Mouse (Mus musculus) granulocyte monocyte progenitor cell, adult 5-6 weeks (primary cell): Measurements from ENCODE around the gene Smim5. TPM values are rescaled to one million over a fixed set of nuclear protein-coding genes. Genes with fewer than 3 reads are reported as not detected.

ENCODE experiments used
- total RNA-seq, 2 experiments: library from RNA; stranded (forward) in 1 of 2; stranded (reverse) in 1 of 2; fragments of 200-712, 200-1000 nt in 1 of 2; fragments of >200 nt in 1 of 2; fragmentation: Nextera tagmentation in 1 of 2; gene quantifications; 2 replicates each; pipeline ENCODE4 v1.2.3; 2014 to 2017

Gene Smim5
- total RNA-seq, 2 experiments from 2014 or later = 3.5 to 7.1 TPM

Other genes starting within 250 kb of the Smim5 start
- gene Grb2, start 191.4 kb upstream of the Smim5 start, total RNA-seq (2014; fragmentation: Nextera tagmentation) = 106 and 112 TPM in 2 replicates
- gene Grb2, start 191.4 kb upstream of the Smim5 start, total RNA-seq (2017) = 40.4 and 56.0 TPM in 2 replicates
- 17.6 and 33.4 TPM in 2 replicates for gene Tmem94, start 134.5 kb upstream of the Smim5 start, total RNA-seq (2014; fragmentation: Nextera tagmentation)
- 9.0 and 17.2 TPM in 2 replicates for gene Tmem94, start 134.5 kb upstream of the Smim5 start, total RNA-seq (2017)
- gene Caskin2, start 86.3 kb upstream of the Smim5 start, total RNA-seq (2014; fragmentation: Nextera tagmentation) = 1.9 and 5.1 TPM in 2 replicates
- gene Caskin2, start 86.3 kb upstream of the Smim5 start, total RNA-seq (2017) = 1.7 and 3.5 TPM in 2 replicates
- gene Tsen54, start 85.2 kb upstream of the Smim5 start, total RNA-seq (2014; fragmentation: Nextera tagmentation) = 21.9 and 22.5 TPM in 2 replicates
- gene Tsen54, start 85.2 kb upstream of the Smim5 start, total RNA-seq (2017) = 8.5 and 18.6 TPM in 2 replicates
- 4.2 and 11.3 TPM in 2 replicates for gene Llgl2, start 75.9 kb upstream of the Smim5 start, total RNA-seq (2014; fragmentation: Nextera tagmentation)
- 2.8 and 4.1 TPM in 2 replicates for gene Llgl2, start 75.9 kb upstream of the Smim5 start, total RNA-seq (2017)
- gene Myo15b, start 41.6 kb upstream of the Smim5 start, total RNA-seq (2014; fragmentation: Nextera tagmentation) = 4.4 and 5.4 TPM in 2 replicates
- gene Myo15b, start 41.6 kb upstream of the Smim5 start, total RNA-seq (2017) = 1.1 and 2.1 TPM in 2 replicates
- 0.88 and 2.3 TPM in 2 replicates for gene Smim6, start 12.1 kb downstream of the Smim5 start, total RNA-seq (2014; fragmentation: Nextera tagmentation)
- gene Smim6, start 12.1 kb downstream of the Smim5 start, total RNA-seq (2017) = 0.69 TPM in 1 of 2 replicates, not detected in the other
- 20.4 and 44.5 TPM in 2 replicates for gene Sap30bp, start 33.3 kb downstream of the Smim5 start, total RNA-seq (2014; fragmentation: Nextera tagmentation)
- gene Sap30bp, start 33.3 kb downstream of the Smim5 start, total RNA-seq (2017) = 145 and 211 TPM in 2 replicates
- gene Recql5, start 33.5 kb downstream of the Smim5 start, total RNA-seq (2014; fragmentation: Nextera tagmentation) = 22.8 and 27.6 TPM in 2 replicates
- 18.9 and 19.3 TPM in 2 replicates for gene Recql5, start 33.5 kb downstream of the Smim5 start, total RNA-seq (2017)
- not detected in 2 replicates for gene Itgb4, start 74.7 kb downstream of the Smim5 start, total RNA-seq (2014; fragmentation: Nextera tagmentation)
- not detected in 2 replicates for gene Itgb4, start 74.7 kb downstream of the Smim5 start, total RNA-seq (2017)
- 36.7 and 62.2 TPM in 2 replicates for gene Galk1, start 112.8 kb downstream of the Smim5 start, total RNA-seq (2014; fragmentation: Nextera tagmentation)
- 41.3 and 52.3 TPM in 2 replicates for gene Galk1, start 112.8 kb downstream of the Smim5 start, total RNA-seq (2017)
- gene H3f3b, start 128.0 kb downstream of the Smim5 start, total RNA-seq (2014; fragmentation: Nextera tagmentation) = 447 and 460 TPM in 2 replicates
- 931 and 1,017 TPM in 2 replicates for gene H3f3b, start 128.0 kb downstream of the Smim5 start, total RNA-seq (2017)
- 25.4 and 40.0 TPM in 2 replicates for gene Unk, start 130.4 kb downstream of the Smim5 start, total RNA-seq (2014; fragmentation: Nextera tagmentation)
- gene Unk, start 130.4 kb downstream of the Smim5 start, total RNA-seq (2017) = 15.2 and 19.9 TPM in 2 replicates
- gene Unc13d, start 178.0 kb downstream of the Smim5 start, total RNA-seq (2014; fragmentation: Nextera tagmentation) = 19.1 and 26.7 TPM in 2 replicates
- gene Unc13d, start 178.0 kb downstream of the Smim5 start, total RNA-seq (2017) = 18.2 and 21.1 TPM in 2 replicates
- gene Wbp2, start 187.0 kb downstream of the Smim5 start, total RNA-seq (2014; fragmentation: Nextera tagmentation) = 83.3 and 96.6 TPM in 2 replicates
- 13.6 and 17.3 TPM in 2 replicates for gene Wbp2, start 187.0 kb downstream of the Smim5 start, total RNA-seq (2017)
- 1.9 TPM in 1 of 2 replicates, not detected in the other for gene Trim47, start 227.2 kb downstream of the Smim5 start, total RNA-seq (2014; fragmentation: Nextera tagmentation)
- 3.1 TPM in 1 of 2 replicates, not detected in the other for gene Trim47, start 227.2 kb downstream of the Smim5 start, total RNA-seq (2017)
- gene Trim65, start 231.2 kb downstream of the Smim5 start, total RNA-seq (2014; fragmentation: Nextera tagmentation) = 11.6 and 18.1 TPM in 2 replicates
- gene Trim65, start 231.2 kb downstream of the Smim5 start, total RNA-seq (2017) = 3.7 and 7.0 TPM in 2 replicates
- 52.1 and 60.1 TPM in 2 replicates for gene Mrpl38, start 238.9 kb downstream of the Smim5 start, total RNA-seq (2014; fragmentation: Nextera tagmentation)
- gene Mrpl38, start 238.9 kb downstream of the Smim5 start, total RNA-seq (2017) = 22.8 and 29.6 TPM in 2 replicates